Mouse (Mus musculus) spleen, postnatal 10 days (tissue): ENCODE measurements around the gene Fgd6.
A peak's percentile ranks its signal among the peaks of the same experiment; 100 is the strongest.

ENCODE experiments used
- DNase-seq, 2 experiments: peaks; one replicate each; pipeline ENCODE4 v3.0.0; 2021 to 2022; ENCODE audit warnings: low spot score in 2 of 2

Fgd6 gene

GRCm38 (mm10) chr10:94093534-94093933 lies 57.7 kb downstream of the Fgd6 start:
- DNase-seq = no peak

GRCm38 (mm10) chr10:94095743-94096465 lies 60.1 kb downstream of the Fgd6 start:
- DNase-seq = no peak

GRCm38 (mm10) chr10:94097081-94097845 lies 61.5 kb downstream of the Fgd6 start:
- DNase-seq = no peak

GRCm38 (mm10) chr10:94098100-94098499 lies 62.3 kb downstream of the Fgd6 start:
- DNase-seq = no peak

GRCm38 (mm10) chr10:94105498-94105897 lies 69.7 kb downstream of the Fgd6 start:
- DNase-seq = no peak

GRCm38 (mm10) chr10:94107168-94107567 lies 71.4 kb downstream of the Fgd6 start:
- DNase-seq = no peak

- DNase-seq = no peak
Observed at GRCm38 (mm10) chr10:94107607-94108006, 71.8 kb downstream of the Fgd6 start.

GRCm38 (mm10) chr10:94108791-94109190 lies 73.0 kb downstream of the Fgd6 start:
- no peak for DNase-seq

- DNase-seq = no peak
Observed at GRCm38 (mm10) chr10:94110834-94111754, 75.3 kb downstream of the Fgd6 start.

- no peak for DNase-seq
Observed at GRCm38 (mm10) chr10:94112207-94112606, 76.4 kb downstream of the Fgd6 start.

- peak; percentile 67 to 90 for DNase-seq
Observed at GRCm38 (mm10) chr10:94115893-94116599, 80.2 kb downstream of the Fgd6 start.

GRCm38 (mm10) chr10:94116781-94117340 lies 81.1 kb downstream of the Fgd6 start:
- DNase-seq = no peak

GRCm38 (mm10) chr10:94117916-94118315 lies 82.1 kb downstream of the Fgd6 start:
- no peak for DNase-seq

GRCm38 (mm10) chr10:94118993-94119392 lies 83.2 kb downstream of the Fgd6 start:
- no peak for DNase-seq

GRCm38 (mm10) chr10:94120676-94121075 lies 84.9 kb downstream of the Fgd6 start:
- DNase-seq = no peak

- peak; percentile 14 to 65 for DNase-seq
Observed at GRCm38 (mm10) chr10:94122595-94122994, 86.8 kb downstream of the Fgd6 start.

- DNase-seq = no peak
Observed at GRCm38 (mm10) chr10:94123581-94123980, 87.8 kb downstream of the Fgd6 start.

- peak in 1 of 2 experiments; percentile 62 for DNase-seq
Observed at GRCm38 (mm10) chr10:94124376-94124775, 88.6 kb downstream of the Fgd6 start.

GRCm38 (mm10) chr10:94129680-94130119 lies 93.9 kb downstream of the Fgd6 start:
- DNase-seq = no peak

GRCm38 (mm10) chr10:94133081-94133480 lies 97.3 kb downstream of the Fgd6 start:
- no peak for DNase-seq

GRCm38 (mm10) chr10:94133674-94134073 lies 97.9 kb downstream of the Fgd6 start:
- DNase-seq = no peak
